6 mouse cellular contexts compared by ENCODE assay signal in the genomic region with DNA sequence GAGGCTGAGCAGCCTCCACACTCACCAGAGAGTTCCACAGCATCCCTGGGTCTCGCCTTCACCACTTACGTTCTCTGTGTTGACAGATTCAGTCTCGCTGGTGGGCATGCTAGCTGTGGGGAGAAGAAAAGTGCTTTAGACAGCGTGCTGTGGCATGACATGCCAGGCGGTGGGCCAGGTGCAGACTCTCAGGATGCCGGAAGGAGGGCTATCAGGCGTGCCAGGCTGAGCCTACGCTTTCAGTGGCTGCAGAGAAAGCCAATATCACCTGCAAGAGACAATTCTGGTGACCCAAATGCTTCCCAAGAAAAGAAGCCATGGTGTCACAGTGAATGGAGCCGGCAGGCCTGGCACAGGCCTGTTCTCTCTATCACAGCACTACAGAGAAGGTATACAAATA.
"Had no signal": no experiment of that assay in that cellular context is flagged by ENCODE, and none has a peak within 500 bp of the region (broad histone marks: within the 10 kb centered on the region; RNA-seq: fewer than 3 reads in every experiment).

No protein-coding gene starts in this region.

- H3K4me3 ChIP-seq: layer of hippocampus, adult 2 months; limb, embryonic 13.5 days; midbrain, embryonic 13.5 days; myocyte; neural tube, embryonic 15.5 days had no signal

- H3K4me1 ChIP-seq: midbrain, embryonic 13.5 days; neural tube, embryonic 15.5 days had no signal

- ATAC-seq: midbrain, embryonic 13.5 days had no signal

- H3K36me3 ChIP-seq: limb, embryonic 13.5 days; midbrain, embryonic 13.5 days; neural tube, embryonic 15.5 days had no signal

- H3K27ac ChIP-seq: layer of hippocampus, adult 2 months; limb, embryonic 13.5 days; liver, embryonic 14.5 days; midbrain, embryonic 13.5 days; neural tube, embryonic 15.5 days had no signal

- H3K27me3 ChIP-seq: midbrain, embryonic 13.5 days; neural tube, embryonic 15.5 days had no signal
